Mouse (Mus musculus) E14TG2a.4 (cell line): ENCODE measurements around the gene Ccdc184.

Experiments used
- CTCF ChIP-seq: conservative IDR thresholded peaks from 2 replicates; pipeline ENCODE4 v1.5.1; 2014; ENCODE audit warnings: low read length
- NANOG ChIP-seq: IDR thresholded peaks from 2 replicates; pipeline ENCODE4 v1.6.1; 2014; ENCODE audit warnings: borderline replicate concordance, low read length, mixed read lengths

GRCm38 (mm10) chr15:98149166-98149602 lies 17.8 kb upstream of the Ccdc184 start:
- no peak for TF ChIP-seq CTCF
- no peak for TF ChIP-seq NANOG
